Mouse (Mus musculus): Measurements from ENCODE around the gene Rcan1. TPM values are rescaled to one million over a fixed set of nuclear protein-coding genes. Genes with fewer than 3 reads are reported as not detected.

Rcan1 gene
- total RNA-seq, 2 experiments from 2014 or later: 6.3 to 7.4 TPM

DNA sequence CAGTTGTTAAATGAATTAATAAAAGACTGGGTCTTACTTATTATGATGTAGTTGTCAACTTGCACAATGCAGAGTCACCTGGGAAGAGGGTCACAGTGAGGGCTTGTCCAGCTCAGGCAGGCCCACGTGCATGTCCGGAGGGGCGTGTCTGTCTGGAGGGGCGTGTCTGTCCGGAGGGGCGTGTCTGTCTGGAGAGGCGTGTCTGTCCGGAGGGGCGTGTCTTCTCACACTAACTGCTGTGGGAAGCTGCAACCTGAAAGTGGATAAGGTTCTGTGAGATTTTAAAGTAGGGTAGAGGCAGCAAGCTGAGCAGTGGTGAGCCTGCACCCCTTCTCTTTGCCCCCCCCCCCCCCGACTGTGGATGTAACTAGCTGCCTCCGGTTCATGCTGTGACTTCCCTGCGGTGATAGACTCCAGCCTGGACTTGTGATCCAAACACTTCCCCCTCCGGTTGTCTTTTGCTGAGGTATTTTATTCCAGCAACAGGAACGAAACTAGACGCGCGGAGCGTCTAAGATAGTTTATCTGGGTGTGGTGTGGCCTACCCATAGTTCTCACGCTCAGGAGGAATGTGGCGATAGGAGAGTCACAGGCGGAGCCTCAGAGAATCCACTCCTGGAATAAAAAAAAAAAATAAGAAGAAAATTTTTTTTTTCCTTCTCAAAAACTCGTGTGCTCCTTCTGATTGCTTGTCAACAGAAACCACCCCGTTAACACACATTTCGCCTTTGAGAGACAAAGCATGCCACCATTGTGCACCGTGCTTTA, 4.6 kb upstream of the Rcan1 start:
- peak; percentile 44 for ATAC-seq (replicated peaks; ENCODE audit: poor library complexity, severe bottlenecking)

DNA sequence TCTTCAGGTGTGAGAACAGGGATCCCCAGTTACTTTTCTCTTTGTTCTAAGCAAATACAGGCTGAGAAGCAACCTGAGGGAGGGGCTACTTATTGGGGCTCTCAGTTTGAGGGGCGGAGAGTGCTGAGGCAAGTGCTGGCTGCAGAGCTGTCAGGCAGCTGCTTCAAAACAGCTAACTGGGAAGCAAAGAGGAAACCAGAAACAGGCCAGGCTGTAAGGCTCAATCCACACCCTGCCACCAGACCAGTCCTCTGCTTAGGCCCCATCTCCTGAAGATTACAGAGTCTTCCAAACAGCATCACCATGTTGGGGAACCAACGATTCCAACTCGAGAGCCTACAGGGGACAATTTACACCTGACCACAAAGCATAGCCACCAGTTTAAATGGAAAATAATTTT, 2.2 kb upstream of the Rcan1 start:
- no peak for ATAC-seq (replicated peaks; ENCODE audit: poor library complexity, severe bottlenecking)

DNA sequence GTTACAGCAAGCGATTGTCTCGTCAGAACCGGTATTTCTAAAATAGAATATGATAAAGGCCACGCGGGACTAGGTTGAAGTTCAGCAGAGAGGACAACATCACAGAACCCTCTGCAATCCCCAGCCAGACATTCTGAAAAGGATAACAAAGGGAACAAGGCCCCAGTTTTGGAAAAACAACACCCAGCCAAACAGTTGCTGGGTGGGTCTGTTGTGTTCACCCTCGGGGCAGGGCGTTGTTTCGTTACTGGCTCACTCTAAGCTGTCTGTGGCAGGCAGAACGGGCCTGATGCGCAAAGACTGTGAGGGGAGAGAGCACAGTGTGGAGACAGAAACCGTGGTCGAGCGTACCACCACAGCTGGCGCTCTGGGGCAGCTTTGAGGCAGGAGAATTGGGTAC, 2.2 kb downstream of the Rcan1 start:
- ATAC-seq (replicated peaks; ENCODE audit: poor library complexity, severe bottlenecking): no peak

DNA sequence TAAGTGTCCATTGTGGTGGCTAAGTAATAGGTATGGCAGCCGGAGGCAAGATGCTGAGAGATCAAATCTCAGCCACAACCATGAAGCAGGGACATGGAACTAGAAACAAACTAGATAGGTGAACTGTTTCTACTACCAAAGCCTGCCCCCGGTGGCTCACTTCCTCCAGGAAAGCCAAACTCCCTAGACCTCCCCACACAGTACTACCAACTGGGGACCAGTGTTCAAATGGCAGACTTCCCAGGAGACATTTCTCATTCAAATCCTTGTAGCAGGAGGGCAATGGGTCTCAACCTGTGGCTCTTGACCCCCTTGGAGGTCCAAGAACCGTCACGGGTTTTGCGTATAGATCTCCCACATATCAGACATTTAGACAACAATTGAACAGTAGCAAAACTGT, 3.6 kb downstream of the Rcan1 start:
- ATAC-seq (replicated peaks; ENCODE audit: poor library complexity, severe bottlenecking): no peak

DNA sequence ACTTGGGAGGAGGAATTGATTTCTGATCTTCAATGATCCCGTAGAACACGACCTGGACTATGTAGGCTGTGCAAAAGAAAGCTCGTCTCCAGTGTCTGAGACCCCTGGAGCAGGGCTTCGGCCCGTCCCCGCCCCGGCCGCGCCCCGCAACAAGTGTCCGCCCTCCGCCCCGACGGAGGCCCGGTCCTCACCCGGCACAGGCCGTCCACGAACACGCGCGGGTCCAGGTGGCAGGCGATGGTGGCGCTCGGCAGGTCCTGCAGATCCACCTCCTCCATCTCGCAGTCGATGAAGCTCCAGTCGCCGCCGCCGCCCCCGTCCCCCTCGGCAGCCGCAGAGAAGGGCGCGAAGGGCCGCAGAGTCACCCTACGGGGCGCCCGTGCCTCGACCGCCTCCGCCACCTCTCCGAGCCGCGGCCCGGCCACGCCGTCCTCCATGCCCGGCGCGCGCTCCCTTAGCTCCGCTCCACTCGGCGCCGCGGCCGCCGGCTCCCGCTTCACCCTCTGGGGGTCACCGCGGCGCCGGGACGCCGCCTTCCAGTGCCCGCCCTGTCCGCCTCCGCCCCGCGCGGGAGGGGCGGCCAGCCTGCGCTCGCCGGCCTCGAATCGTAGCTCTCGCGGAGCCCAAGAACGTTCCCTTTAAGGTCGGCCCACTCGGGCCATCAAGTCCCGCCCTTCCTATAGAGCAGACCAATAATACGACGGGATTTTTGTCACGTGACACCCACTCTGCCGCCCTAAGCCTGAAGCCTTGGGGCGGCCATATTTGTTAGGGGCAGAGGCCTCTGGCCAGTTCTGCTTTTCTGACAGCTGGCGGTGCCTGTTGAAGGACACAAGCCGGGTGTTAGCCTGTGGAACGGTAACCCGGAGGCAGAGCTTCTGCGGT, 4.8 kb downstream of the Rcan1 start:
- peak; percentile 96 for ATAC-seq (replicated peaks; ENCODE audit: poor library complexity, severe bottlenecking)

DNA sequence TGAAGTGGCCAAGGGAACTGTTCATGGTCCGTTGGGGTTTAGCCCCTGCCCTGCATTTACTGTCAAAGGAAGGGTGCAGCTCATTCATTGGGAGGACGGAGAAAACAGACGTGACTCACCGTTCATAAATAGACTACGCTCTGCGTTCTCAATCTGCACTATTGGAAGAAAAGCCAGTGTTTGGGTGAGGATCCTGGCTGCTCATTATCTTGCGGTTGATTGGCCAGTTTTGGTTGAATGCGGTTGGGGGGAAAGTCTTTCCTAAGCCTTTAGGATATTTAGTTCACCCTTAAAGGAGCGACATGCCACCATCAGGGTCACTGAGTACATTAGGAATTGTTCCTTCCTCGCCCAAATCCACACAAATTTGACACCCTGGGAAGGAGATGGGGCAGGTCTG, 5.4 kb downstream of the Rcan1 start:
- no peak for ATAC-seq (replicated peaks; ENCODE audit: poor library complexity, severe bottlenecking)

DNA sequence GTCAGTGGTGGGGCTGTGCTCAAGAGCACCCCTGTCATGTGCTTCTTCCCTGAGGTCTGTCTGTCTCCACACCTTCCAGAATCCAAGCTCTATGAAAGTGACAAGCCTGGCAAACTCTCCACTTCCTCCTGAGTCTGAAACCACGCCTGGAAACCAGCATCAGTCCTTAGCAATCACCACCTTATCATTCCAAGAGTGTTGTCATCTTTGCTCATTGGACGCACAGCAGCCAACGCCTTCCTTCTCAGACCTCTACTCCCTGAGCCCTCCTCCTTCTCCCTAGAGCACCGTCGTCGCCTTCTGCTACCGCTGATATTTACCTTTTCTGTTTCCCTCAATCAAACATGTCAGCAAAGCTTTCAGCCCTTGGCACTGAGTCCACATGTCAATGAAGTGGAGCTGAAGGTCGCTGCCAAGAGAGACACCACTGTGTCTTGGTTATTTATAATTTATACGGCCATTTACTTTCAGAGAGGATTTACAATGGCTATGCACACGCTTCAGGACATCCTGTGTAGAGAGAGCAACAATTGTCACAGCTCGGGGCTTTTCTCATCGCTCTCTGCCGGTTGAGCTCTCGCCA, 6.2 kb downstream of the Rcan1 start:
- no peak for ATAC-seq (replicated peaks; ENCODE audit: poor library complexity, severe bottlenecking)

DNA sequence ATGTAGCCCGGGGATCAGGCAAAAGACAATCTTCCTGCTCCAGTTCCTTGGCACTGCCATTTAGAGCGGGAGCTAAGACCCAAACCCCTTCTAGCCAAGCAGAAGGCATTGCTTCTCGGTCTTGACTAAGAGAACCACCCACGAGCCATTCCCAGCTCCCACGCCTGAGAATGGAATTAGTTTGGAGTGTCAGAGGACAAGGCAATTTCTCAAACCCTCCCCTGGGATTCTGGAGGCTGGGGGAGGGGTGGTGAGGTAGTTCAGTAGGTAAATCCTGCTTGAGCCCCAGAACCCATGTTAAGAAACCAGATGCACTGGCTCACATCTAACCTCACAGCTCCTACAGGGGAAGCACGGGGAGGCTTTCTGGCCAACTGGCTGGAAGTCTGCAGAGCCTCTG, 9.3 kb downstream of the Rcan1 start:
- no peak for ATAC-seq (replicated peaks; ENCODE audit: poor library complexity, severe bottlenecking)

DNA sequence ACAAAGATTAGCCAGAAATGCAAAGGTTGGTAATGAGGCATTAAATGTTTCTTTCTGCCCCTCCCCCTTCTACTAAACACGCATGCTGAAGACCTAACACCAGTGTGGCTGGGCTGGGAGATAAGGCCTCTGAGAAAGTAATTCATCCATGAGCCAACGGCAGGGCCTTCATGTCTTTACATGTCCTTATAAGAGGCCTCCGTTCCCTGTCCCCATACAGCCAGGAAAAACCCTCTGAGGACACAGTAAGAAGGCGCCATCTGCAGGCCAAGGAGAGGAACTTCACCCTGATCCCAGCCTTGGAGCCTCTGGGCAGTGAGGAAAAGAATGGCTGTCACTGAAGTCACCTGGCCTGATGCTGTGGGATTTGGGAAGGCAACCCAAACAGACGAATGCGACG, 13.1 kb downstream of the Rcan1 start:
- ATAC-seq (replicated peaks; ENCODE audit: poor library complexity, severe bottlenecking): peak; percentile 82

DNA sequence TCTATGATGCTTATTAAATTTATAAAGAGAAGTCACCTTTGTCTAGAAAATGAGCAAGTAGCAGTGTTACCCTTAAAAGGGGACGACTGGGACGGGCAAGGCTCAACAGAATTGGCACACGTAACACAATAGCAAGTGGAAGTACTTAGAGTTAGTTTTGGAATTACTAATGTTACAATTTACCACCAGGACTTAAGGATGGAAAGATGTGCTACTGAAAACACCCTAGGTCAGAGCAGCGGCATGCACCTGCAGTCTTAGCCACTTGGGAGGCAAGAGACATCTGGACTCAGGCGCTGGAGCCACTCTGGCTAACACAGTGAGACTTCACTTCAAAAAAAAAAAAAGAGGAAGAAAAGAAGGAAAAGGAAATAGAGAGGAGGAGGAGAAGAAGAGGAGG, 14.7 kb downstream of the Rcan1 start:
- ATAC-seq (replicated peaks; ENCODE audit: poor library complexity, severe bottlenecking): no peak

DNA sequence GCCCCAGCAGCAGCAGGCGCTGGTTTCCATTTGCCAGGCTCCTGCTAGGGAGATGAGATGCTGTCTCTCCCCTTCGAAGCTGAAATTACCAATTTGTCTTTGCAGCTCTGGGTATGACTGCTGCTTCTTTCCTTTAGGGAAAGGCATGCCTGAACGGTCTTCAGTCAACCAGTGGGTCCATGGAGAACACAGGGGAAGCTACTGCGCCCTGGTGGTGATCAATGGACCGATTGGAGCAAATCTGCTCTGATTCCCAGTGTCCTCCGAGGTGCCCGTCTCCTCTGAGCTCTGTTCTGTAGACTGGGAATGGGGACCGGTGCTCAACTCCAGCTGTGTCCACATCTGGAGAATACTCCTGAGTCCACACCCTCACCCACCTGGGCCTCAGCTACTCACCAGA, 15.2 kb downstream of the Rcan1 start:
- ATAC-seq (replicated peaks; ENCODE audit: poor library complexity, severe bottlenecking): no peak

DNA sequence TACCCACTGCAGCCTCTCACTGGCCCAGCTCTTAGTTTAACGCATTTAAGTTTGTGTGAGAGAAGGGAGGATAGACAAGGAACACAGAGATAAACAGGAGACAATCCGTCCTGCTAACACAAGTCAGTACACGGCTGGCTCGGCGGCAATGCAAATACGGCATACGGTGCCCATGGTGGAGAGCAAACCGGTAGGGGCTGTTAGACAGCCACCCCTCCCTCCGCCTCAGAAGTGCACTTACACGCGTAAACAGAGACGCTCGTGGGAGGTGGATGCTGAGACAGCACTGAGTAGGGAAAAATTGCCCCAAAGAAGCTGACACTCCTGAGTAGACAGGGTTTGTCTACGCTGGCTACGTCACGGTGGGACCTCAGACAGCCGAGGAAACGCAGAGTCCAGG, 16.2 kb downstream of the Rcan1 start:
- no peak for ATAC-seq (replicated peaks; ENCODE audit: poor library complexity, severe bottlenecking)

DNA sequence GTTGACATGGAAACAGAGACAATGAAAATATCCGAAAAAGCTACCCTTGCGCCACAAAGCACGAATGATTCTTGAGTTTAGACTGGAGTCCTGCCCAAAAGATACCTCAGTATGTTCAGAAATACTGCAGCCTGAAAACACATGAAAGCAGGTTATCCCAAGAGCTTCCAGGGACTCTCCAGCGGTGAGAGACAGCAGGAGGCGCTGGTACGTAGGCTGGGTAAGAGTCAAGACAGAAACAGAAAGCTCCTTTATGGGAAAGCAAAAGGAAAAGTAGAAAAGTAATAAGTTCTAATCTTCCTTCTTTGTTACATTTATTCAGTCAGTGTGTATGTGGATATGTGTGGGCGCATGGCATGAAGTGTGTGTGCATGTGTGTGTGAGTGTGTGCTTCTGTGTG, 16.7 kb downstream of the Rcan1 start:
- no peak for ATAC-seq (replicated peaks; ENCODE audit: poor library complexity, severe bottlenecking)

DNA sequence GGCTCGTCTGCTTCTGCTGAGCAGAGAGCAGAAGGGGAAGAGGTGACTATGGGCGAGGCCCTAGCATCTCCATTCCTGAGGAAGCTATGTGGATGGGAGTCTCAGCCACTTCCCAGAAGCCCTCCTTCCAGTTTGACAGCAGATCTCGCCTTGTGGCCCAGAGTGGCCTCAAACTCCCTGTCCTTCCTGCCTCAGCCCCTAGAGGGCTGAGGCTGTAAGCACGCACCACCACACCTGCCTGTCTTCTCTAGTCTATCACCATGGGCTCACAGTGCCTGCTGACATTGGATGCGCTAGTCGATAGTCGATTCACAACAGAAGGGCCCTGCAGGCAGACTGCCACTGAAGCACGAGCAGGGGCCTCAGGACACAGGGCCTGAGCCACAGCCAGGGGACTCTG, 18.1 kb downstream of the Rcan1 start:
- no peak; the same call in 1 of the 2 replicates for ATAC-seq (replicated peaks; ENCODE audit: poor library complexity, severe bottlenecking)

DNA sequence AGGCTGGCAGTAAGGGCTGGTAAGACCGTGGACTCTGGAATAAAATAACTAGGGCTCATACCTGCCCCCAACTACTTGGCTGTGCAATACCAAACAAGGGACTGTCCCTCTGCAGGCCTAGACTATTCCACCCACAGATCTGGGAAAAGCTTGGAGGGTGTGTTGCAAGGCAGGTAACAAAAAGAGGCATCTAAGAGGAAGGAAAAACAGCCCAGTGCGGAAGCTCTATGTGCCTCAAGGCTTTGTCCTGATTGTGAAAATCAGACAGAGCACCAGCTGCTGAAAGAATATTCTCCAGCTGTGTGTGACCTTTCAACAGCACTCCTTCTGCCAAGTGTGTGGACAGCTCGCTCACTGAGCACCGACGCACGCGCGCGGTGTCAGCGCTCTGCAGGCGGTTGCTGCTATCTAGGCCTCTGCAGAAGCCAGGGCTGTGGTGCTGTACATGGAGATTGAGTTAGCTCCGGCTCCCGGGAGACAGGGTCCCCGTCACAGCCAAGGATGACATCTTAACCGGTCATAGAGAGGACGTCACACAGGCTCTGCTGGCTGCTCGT, 19.1 kb downstream of the Rcan1 start:
- no peak for ATAC-seq (replicated peaks; ENCODE audit: poor library complexity, severe bottlenecking)

DNA sequence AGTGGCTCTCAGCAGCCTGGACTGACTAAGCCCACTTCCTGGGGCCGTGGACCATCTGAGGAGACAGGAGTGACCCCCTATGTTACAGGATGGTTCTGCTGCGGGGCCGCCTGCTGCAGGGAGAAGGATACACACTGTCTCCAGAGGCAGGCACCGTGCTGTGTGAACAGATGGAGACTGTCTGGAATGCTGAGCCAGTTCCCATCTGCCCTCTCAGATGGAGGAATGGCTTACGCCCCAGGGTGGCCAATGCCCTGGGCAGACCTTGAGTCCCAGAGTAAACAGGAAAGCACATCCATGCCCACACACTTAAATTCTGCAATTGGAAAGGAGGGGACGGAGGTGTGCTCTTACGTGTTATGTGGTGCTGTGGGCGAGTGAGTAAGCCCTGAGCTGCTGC, 20.3 kb downstream of the Rcan1 start:
- no peak for ATAC-seq (replicated peaks; ENCODE audit: poor library complexity, severe bottlenecking)

DNA sequence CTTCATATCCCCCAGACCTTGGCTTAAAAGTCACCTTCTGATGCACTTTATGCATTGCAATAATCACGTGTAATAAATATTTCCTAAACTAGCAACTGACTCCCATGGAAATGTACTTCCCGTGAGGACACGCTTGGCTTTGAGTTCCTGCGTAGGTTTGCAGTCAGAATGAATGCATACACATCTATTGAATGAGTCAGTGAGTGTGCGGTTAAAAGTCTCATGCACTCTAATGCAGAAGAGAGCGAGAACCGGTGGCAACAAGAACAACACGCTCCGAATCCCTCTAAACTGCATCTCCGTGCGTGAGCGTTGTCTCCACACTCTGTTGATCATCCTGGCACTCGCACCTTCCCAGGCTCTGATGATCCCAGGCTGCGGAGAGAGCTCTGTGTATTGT, 21.6 kb downstream of the Rcan1 start:
- ATAC-seq (replicated peaks; ENCODE audit: poor library complexity, severe bottlenecking): no peak

DNA sequence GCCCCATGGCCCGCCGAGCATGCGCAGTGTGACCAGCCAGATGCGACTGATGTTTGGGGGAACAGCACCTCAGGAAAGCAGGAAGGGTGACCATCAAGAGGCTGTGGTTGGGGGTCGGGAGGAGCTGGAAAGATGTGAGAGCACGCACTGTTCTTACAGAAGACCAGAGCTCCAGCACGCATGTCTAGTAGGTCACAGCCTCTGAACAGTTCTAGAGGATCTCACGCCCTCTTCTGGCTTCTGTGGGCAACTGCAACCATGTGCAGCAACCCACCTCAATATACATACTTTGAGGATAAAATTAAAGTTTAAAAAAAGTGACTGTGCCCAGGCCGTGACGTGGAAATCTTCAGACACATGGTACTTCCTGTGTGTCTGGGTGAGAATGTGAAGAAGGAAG, 25.3 kb downstream of the Rcan1 start:
- ATAC-seq (replicated peaks; ENCODE audit: poor library complexity, severe bottlenecking): peak; percentile 52

DNA sequence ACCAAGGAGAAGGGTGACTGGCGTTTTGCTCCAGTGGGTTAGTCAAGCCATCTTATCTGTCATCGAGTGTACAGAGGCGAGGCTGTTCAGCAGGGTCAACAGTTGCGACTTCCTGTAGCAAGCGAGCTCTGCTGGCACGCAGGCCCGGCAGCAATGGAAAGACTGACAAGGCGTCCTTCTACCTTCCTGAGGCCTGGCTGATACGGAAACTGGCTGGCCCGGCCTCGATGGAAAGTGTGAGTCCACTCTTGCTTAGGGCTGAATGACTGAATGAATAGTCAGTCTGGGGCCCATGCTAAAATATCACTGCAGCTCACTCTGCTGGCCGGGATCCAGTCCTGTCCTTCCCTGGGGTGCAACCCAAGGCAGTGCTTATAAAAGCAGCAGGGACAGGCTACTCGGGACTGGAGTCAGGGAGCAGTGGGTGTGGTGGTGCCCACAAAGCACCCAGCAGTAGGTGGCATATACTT, 27.0 kb downstream of the Rcan1 start:
- peak; percentile 14; the same call in 1 of the 2 replicates for ATAC-seq (replicated peaks; ENCODE audit: poor library complexity, severe bottlenecking)

DNA sequence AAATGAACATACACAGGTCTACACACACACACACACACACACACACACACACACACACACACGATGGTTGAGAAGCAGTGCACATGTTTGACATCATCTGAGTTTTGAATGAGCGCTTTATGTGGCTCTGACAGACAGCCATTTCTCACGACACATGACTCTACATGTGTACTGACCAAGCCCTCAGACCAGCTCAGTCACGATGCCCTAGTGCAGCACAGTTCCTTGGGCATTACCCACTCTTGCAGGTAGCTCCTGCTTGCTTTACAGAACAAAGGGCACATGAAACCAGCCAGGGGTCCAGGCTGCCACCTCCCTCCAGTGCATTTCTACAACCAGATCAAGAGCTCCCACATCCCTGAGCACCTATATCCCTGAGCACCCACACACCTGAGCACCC, 27.7 kb downstream of the Rcan1 start:
- no peak for ATAC-seq (replicated peaks; ENCODE audit: poor library complexity, severe bottlenecking)

DNA sequence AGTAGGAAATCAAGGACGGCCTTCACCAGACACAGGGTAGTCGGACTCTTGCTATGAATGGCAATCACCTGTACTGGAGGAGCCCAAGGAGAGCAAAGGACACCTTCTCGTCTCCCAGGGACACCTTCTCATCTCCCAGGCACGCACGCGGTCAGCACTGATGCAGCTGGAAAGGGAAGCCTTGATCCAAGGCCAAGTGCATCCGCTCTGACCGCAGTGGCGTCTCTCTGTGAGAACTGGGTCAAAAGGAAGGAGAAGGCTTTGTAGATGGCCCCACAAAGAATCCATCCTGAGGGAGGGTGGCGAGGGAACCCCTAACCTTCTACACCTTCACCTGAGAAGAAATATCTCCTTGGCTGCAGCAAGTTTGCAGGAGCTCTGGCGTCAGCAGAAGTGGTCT, 28.5 kb downstream of the Rcan1 start:
- no peak for ATAC-seq (replicated peaks; ENCODE audit: poor library complexity, severe bottlenecking)

Data from granulocyte monocyte progenitor cell, adult 5-6 weeks (primary cell).